Mouse (Mus musculus) small intestine, adult 2 months (tissue): ENCODE measurements around the gene Scamp1.

Source experiments
- CTCF ChIP-seq: fragments of 200-500 bp; IDR thresholded peaks from 2 replicates; pipeline ENCODE4 v1.5.1; 2012; ENCODE audit warnings: low read depth, mild to moderate bottlenecking, control low read depth, inconsistent platforms, low read length, moderate library complexity, mixed read lengths; ENCODE audit not compliant: insufficient replicate concordance, insufficient read length; ENCODE audit errors: extremely low read depth
- POLR2A ChIP-seq: fragments of 200-500 bp; IDR thresholded peaks from 2 replicates; pipeline ENCODE4 v1.6.1; 2012; ENCODE audit warnings: low read depth, mild to moderate bottlenecking, control low read depth, inconsistent platforms, low read length, moderate library complexity

- TF ChIP-seq POLR2A, result no peak
- no peak for TF ChIP-seq CTCF
Observed at GRCm38 (mm10) chr13:94153658-94154057, 132.0 kb downstream of the Scamp1 start.
